Mouse (Mus musculus) stomach, postnatal 0 days (tissue): ENCODE measurements at regions not wholly inside any gene's neighbourhood (a gene's known extent, or its start where the extent isn't known, plus 50 kb on each side); places are given as distances from the start of the nearest gene placed in this dataset.

Experiments used
- CTCF ChIP-seq: IDR thresholded peaks from 2 replicates; pipeline ENCODE4 v1.5.1; 2016; ENCODE audit warnings: antibody characterized with exemption, low read depth, mild to moderate bottlenecking, moderate library complexity
- EP300 ChIP-seq: optimal IDR thresholded peaks from 2 replicates; pipeline ENCODE3; 2016; ENCODE audit warnings: antibody characterized with exemption

- TF ChIP-seq CTCF (no peak), EP300 (no peak)
Observed at GRCm38 (mm10) chr3:58090396-58090795, 242.5 kb upstream of the Pfn2 start.
